Mouse (Mus musculus) lung, embryonic 15.5 days (tissue): ENCODE data around the gene D630045J12Rik. TPM values are rescaled to one million over a fixed set of nuclear protein-coding genes. Genes with fewer than 3 reads are reported as not detected.

ENCODE experiments used
- ATAC-seq: fragments of 200-750 bp; cut with Nextera tagmentation; 2 replicates; pipeline ENCODE4 v1.8.0; 2017; ENCODE audit warnings: moderate number of reproducible peaks, borderline replicate concordance; ENCODE audit not compliant: low FRiP score, low TSS enrichment; ENCODE audit errors: extremely low read depth
- H3K27ac ChIP-seq: fragments of 300-500 bp; sonication (generic); 2 replicates; pipeline ENCODE4 v1.5.1; 2015; ENCODE audit warnings: moderate library complexity, mild to moderate bottlenecking, inconsistent platforms
- H3K27me3 ChIP-seq: fragments of 300-500 bp; sonication (generic); 2 replicates; pipeline ENCODE4 v1.6.1; 2015; ENCODE audit warnings: inconsistent platforms
- H3K36me3 ChIP-seq: fragments of 300-500 bp; sonication (generic); 2 replicates; pipeline ENCODE4 v1.6.1; 2015; ENCODE audit warnings: inconsistent platforms
- H3K4me1 ChIP-seq: fragments of 300-500 bp; sonication (generic); 2 replicates; pipeline ENCODE4 v1.6.1; 2015; ENCODE audit warnings: inconsistent platforms
- H3K4me2 ChIP-seq: fragments of 300-500 bp; sonication (generic); 2 replicates; pipeline ENCODE4 v1.6.1; 2015; ENCODE audit warnings: inconsistent platforms, mild to moderate bottlenecking, moderate library complexity
- H3K4me3 ChIP-seq: fragments of 300-500 bp; sonication (generic); 2 replicates; pipeline ENCODE4 v1.5.1; 2015; ENCODE audit warnings: mild to moderate bottlenecking, inconsistent platforms
- H3K9ac ChIP-seq: fragments of 300-500 bp; sonication (generic); 2 replicates; pipeline ENCODE4 v1.6.1; 2015; ENCODE audit warnings: inconsistent platforms
- H3K9me3 ChIP-seq: fragments of 300-500 bp; sonication (generic); 2 replicates; pipeline ENCODE4 v1.6.1; 2016; ENCODE audit warnings: inconsistent platforms
- WGBS: fragments of 180-500 bp; shearing (Covaris S2); methylation state at CpG from one replicate; pipeline ENCODE4 v1.1.7; 2015; 5-methylcytosine and 5-hydroxymethylcytosine counted together
- polyA plus RNA-seq: library from polyadenylated mRNA; unstranded; fragments of >200 nt; fragmentation: Nextera tagmentation; extraction: Ambion mirVana; gene quantifications from 2 replicates; pipeline ENCODE4 v1.2.1, GENCODE M21; 2015

D630045J12Rik gene
- polyA plus RNA-seq, 1 experiment from 2014 or later, result 3.4 TPM

- H3K4me3 ChIP-seq, result no peak overlapping the region
- no peaks in the 10 kb centered on the region for H3K27me3 ChIP-seq
- no peaks in the 10 kb centered on the region for H3K36me3 ChIP-seq
- no peak for ATAC-seq
- H3K4me1 ChIP-seq, result peaks cover 16% of the 10 kb centered on the region
- H3K9me3 ChIP-seq, result no peaks in the 10 kb centered on the region
- H3K4me2 ChIP-seq, result no peak overlapping the region
- 89% methylated on average over 8 of the region's 8 CpGs for WGBS
- H3K27ac ChIP-seq, result no peak overlapping the region
- H3K9ac ChIP-seq, result no peak overlapping the region
Measured at GRCm38 (mm10) chr6:38257506-38257905, 3.7 kb upstream of the D630045J12Rik start.

GRCm38 (mm10) chr6:38256793-38257192, 3.0 kb upstream of the D630045J12Rik start:
- no peak overlapping the region for H3K9ac ChIP-seq
- no peak overlapping the region for H3K4me2 ChIP-seq
- WGBS, result 73% methylated on average over 4 of the region's 4 CpGs
- H3K27me3 ChIP-seq, result no peaks in the 10 kb centered on the region
- H3K27ac ChIP-seq, result no peak overlapping the region
- no peaks in the 10 kb centered on the region for H3K36me3 ChIP-seq
- no peaks in the 10 kb centered on the region for H3K9me3 ChIP-seq
- H3K4me3 ChIP-seq, result no peak overlapping the region
- peaks cover 23% of the 10 kb centered on the region for H3K4me1 ChIP-seq
- ATAC-seq, result no peak

GRCm38 (mm10) chr6:38255794-38256193, 2.0 kb upstream of the D630045J12Rik start:
- Histone ChIP-seq H3K9me3 (no peaks in the 10 kb centered on the region), H3K4me2 (no peak overlapping the region), H3K4me3 (no peak overlapping the region), H3K27ac (no peak overlapping the region), H3K27me3 (no peaks in the 10 kb centered on the region), H3K9ac (no peak overlapping the region), H3K36me3 (no peaks in the 10 kb centered on the region), H3K4me1 (peaks cover 27% of the 10 kb centered on the region)
- 76% methylated on average over 2 of the region's 2 CpGs for WGBS
- ATAC-seq, result no peak

DNA sequence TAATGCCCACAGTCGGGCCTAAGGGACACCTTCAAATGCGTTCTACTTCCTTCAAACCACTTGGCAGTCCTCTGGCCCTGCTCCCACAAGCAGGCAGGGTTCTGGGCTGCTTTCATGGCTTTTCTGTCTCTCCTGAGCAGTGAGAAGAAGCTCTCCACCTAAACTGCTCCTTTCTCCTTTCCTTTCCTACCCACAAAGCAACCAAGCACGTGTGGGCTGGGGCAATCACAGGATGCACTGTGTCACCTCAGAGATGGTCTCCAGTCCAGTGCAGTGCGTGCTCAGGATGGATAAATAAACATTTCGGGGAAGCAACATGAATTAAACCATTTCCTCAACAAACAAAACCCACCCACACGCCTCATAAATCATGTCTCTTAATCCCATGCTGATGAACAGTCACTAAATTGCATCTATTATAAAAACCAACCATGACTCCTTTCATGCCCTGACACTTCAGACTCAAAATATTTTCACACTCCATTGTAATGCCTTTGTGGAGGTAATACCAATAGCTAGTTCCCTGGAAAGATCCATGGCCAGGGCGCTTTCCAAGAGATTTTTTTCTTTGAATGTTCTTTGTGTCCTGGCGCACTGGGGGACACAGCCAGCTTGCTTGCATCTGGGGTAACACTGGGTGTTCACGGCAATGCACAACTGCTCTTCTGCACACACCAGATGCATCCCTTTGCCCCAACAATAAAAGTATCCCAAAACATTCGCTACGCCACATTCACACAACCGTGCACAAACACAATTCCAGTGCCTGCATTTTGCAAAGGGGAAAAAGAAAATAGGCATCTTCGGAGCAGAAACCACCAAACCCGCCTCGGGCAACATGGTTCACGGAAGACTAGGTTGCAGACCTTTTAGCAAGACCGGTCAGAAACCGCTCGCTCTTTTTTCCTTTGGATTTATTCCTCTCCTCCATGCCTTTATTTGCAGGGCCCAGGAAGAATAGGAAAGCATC, 758 bp downstream of the D630045J12Rik start:
- H3K27me3 ChIP-seq, result no peaks in the 10 kb centered on the region
- WGBS, result 8% methylated on average over 19 of the region's 19 CpGs
- no peaks in the 10 kb centered on the region for H3K36me3 ChIP-seq
- peak overlapping the region; percentile 59 for H3K27ac ChIP-seq
- peak overlapping the region; percentile 84 for H3K4me3 ChIP-seq
- H3K4me2 ChIP-seq, result peak overlapping the region; percentile 90
- no peak for ATAC-seq
- no peaks in the 10 kb centered on the region for H3K9me3 ChIP-seq
- peaks cover 27% of the 10 kb centered on the region for H3K4me1 ChIP-seq
- H3K9ac ChIP-seq, result peak overlapping the region; percentile 86

- no peaks in the 10 kb centered on the region for H3K9me3 ChIP-seq
- H3K36me3 ChIP-seq, result no peaks in the 10 kb centered on the region
- no peak overlapping the region for H3K27ac ChIP-seq
- peaks cover 27% of the 10 kb centered on the region for H3K4me1 ChIP-seq
- H3K4me3 ChIP-seq, result no peak overlapping the region
- ATAC-seq, result no peak
- H3K9ac ChIP-seq, result no peak overlapping the region
- peak overlapping the region; percentile 90 for H3K4me2 ChIP-seq
- WGBS, result 62% methylated on average over 10 of the region's 10 CpGs
- H3K27me3 ChIP-seq, result no peaks in the 10 kb centered on the region
Measured at GRCm38 (mm10) chr6:38252139-38252538, 1.7 kb downstream of the D630045J12Rik start.

GRCm38 (mm10) chr6:38251464-38251863, 2.3 kb downstream of the D630045J12Rik start:
- no peaks in the 10 kb centered on the region for H3K9me3 ChIP-seq
- no peak overlapping the region for H3K27ac ChIP-seq
- H3K27me3 ChIP-seq, result no peaks in the 10 kb centered on the region
- ATAC-seq, result no peak
- no peaks in the 10 kb centered on the region for H3K36me3 ChIP-seq
- peaks cover 27% of the 10 kb centered on the region for H3K4me1 ChIP-seq
- no peak overlapping the region for H3K9ac ChIP-seq
- no peak overlapping the region for H3K4me2 ChIP-seq
- H3K4me3 ChIP-seq, result no peak overlapping the region
- WGBS, result 55% methylated on average over 4 of the region's 4 CpGs

- Histone ChIP-seq H3K9me3 (no peaks in the 10 kb centered on the region), H3K36me3 (no peaks in the 10 kb centered on the region), H3K4me3 (no peak overlapping the region), H3K9ac (no peak overlapping the region), H3K27ac (no peak overlapping the region), H3K4me2 (no peak overlapping the region), H3K4me1 (peaks cover 15% of the 10 kb centered on the region), H3K27me3 (no peaks in the 10 kb centered on the region)
- 85% methylated on average over 4 of the region's 4 CpGs for WGBS
- no peak for ATAC-seq
Measured at GRCm38 (mm10) chr6:38247362-38247761, 6.4 kb downstream of the D630045J12Rik start.

GRCm38 (mm10) chr6:38244806-38245205, 9.0 kb downstream of the D630045J12Rik start:
- peaks cover 5% of the 10 kb centered on the region; the same call in 1 of the 2 replicates for H3K4me1 ChIP-seq
- H3K9ac ChIP-seq, result no peak overlapping the region
- 69% methylated on average over 3 of the region's 3 CpGs for WGBS
- no peak overlapping the region for H3K4me2 ChIP-seq
- no peak overlapping the region for H3K4me3 ChIP-seq
- no peak for ATAC-seq
- no peaks in the 10 kb centered on the region for H3K27me3 ChIP-seq
- H3K27ac ChIP-seq, result no peak overlapping the region
- H3K9me3 ChIP-seq, result no peaks in the 10 kb centered on the region
- no peaks in the 10 kb centered on the region for H3K36me3 ChIP-seq

- Histone ChIP-seq H3K4me2 (no peak overlapping the region), H3K9ac (no peak overlapping the region), H3K4me1 (peaks cover 5% of the 10 kb centered on the region; the same call in 1 of the 2 replicates), H3K4me3 (no peak overlapping the region), H3K27ac (no peak overlapping the region), H3K36me3 (no peaks in the 10 kb centered on the region), H3K27me3 (no peaks in the 10 kb centered on the region), H3K9me3 (no peaks in the 10 kb centered on the region)
- no peak for ATAC-seq
- WGBS, result 63% methylated on average over 3 of the region's 3 CpGs
Measured at GRCm38 (mm10) chr6:38244167-38244566, 9.6 kb downstream of the D630045J12Rik start.

GRCm38 (mm10) chr6:38242833-38243232, 11.0 kb downstream of the D630045J12Rik start:
- no peaks in the 10 kb centered on the region for H3K36me3 ChIP-seq
- H3K9me3 ChIP-seq, result no peaks in the 10 kb centered on the region
- ATAC-seq, result no peak
- H3K27me3 ChIP-seq, result no peaks in the 10 kb centered on the region
- no peak overlapping the region for H3K27ac ChIP-seq
- 61% methylated on average over 5 of the region's 5 CpGs for WGBS
- peaks cover 5% of the 10 kb centered on the region; the same call in 1 of the 2 replicates for H3K4me1 ChIP-seq
- H3K4me2 ChIP-seq, result no peak overlapping the region
- no peak overlapping the region for H3K9ac ChIP-seq
- no peak overlapping the region for H3K4me3 ChIP-seq

DNA sequence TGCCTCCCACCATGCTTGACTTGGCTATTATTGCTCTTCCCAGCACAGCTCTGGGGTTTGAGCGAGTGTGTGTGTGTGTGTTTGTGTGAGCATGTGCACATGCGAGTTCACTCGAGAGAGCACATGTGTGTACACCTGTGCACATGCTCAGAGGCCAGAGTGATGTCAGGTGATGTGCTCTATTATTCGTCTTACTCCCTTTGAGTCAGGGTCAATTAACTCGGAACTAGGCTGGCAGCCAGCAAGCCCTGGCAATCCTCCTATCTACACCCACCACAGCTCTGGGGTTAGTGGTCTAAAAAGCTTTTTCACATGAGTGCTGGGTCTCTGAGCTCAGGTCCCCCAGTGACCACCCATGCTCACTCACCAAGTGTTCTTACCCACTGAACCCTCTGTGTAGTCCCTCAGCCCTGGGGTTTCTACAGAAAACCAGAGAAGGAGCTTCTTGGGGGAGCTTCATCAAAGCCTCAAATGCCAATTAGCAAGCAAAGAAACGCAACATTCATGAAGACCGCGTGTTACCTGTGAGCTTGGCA, 11.4 kb downstream of the D630045J12Rik start:
- no peaks in the 10 kb centered on the region for H3K27me3 ChIP-seq
- H3K27ac ChIP-seq, result no peak overlapping the region
- 77% methylated on average over 8 of the region's 8 CpGs for WGBS
- peaks cover 5% of the 10 kb centered on the region; the same call in 1 of the 2 replicates for H3K4me1 ChIP-seq
- H3K36me3 ChIP-seq, result no peaks in the 10 kb centered on the region
- no peak for ATAC-seq
- H3K4me2 ChIP-seq, result no peak overlapping the region
- H3K9me3 ChIP-seq, result no peaks in the 10 kb centered on the region
- no peak overlapping the region for H3K9ac ChIP-seq
- no peak overlapping the region for H3K4me3 ChIP-seq

GRCm38 (mm10) chr6:38241508-38241907, 12.3 kb downstream of the D630045J12Rik start:
- Histone ChIP-seq H3K27ac (no peak overlapping the region), H3K4me3 (no peak overlapping the region), H3K27me3 (no peaks in the 10 kb centered on the region), H3K4me1 (peaks cover 5% of the 10 kb centered on the region; the same call in 1 of the 2 replicates), H3K36me3 (no peaks in the 10 kb centered on the region), H3K9me3 (no peaks in the 10 kb centered on the region), H3K9ac (no peak overlapping the region), H3K4me2 (no peak overlapping the region)
- ATAC-seq, result no peak
- 80% methylated on average over 4 of the region's 4 CpGs for WGBS
